Mouse (Mus musculus): ENCODE data around the gene Clpp. TPM values are rescaled to one million over a fixed set of nuclear protein-coding genes. Genes with fewer than 3 reads are reported as not detected.

Clpp gene
- 134 and 152 TPM in 2 replicates for polyA plus RNA-seq (2016; fragmentation: Nextera tagmentation; extraction: Ambion mirVana)

- H3K9ac ChIP-seq = peak within 1 kb of the TSS; percentile 75
- no peak within 1 kb of the TSS for H3K27ac ChIP-seq
- WGBS = under 1% methylated on average over 52 of the region's 52 CpGs
- peak within 1 kb of the TSS; percentile 84 for H3K4me3 ChIP-seq
- peak; percentile 96 for ATAC-seq (ENCODE audit: low FRiP score, low read depth)
- H3K4me1 ChIP-seq = peaks cover 7% of the 10 kb centered on the region
- peaks cover 31% of the 10 kb centered on the region for H3K36me3 ChIP-seq
- H3K4me2 ChIP-seq (replicated peaks) = peak within 1 kb of the TSS; percentile 71
- H3K27me3 ChIP-seq (replicated peaks) = no peaks in the 10 kb centered on the region
- H3K9me3 ChIP-seq = no peaks in the 10 kb centered on the region
Measured at GRCm38 (mm10) chr17:56990115-56990746, at the start of gene Clpp. Clpp (plus strand) TSS chr17:56990305.

- no peak overlapping the region for H3K4me2 ChIP-seq (replicated peaks)
- H3K9ac ChIP-seq = no peak overlapping the region
- WGBS = 16% methylated on average over 3 of the region's 3 CpGs
- H3K36me3 ChIP-seq = no peaks in the 10 kb centered on the region
- H3K27ac ChIP-seq = no peak overlapping the region
- no peaks in the 10 kb centered on the region for H3K27me3 ChIP-seq (replicated peaks)
- ATAC-seq (ENCODE audit: low FRiP score, low read depth) = no peak
- no peak overlapping the region for H3K4me3 ChIP-seq
- H3K9me3 ChIP-seq = no peaks in the 10 kb centered on the region
- no peaks in the 10 kb centered on the region for H3K4me1 ChIP-seq
Measured at GRCm38 (mm10) chr17:56950915-56951314, 39.2 kb upstream of the Clpp start.

GRCm38 (mm10) chr17:56952639-56953038 lies 37.5 kb upstream of the Clpp start:
- H3K9ac ChIP-seq = no peak overlapping the region
- no peak overlapping the region for H3K4me3 ChIP-seq
- 92% methylated on average over 1 of the region's 1 CpGs for WGBS
- no peaks in the 10 kb centered on the region for H3K27me3 ChIP-seq (replicated peaks)
- no peak for ATAC-seq (ENCODE audit: low FRiP score, low read depth)
- H3K27ac ChIP-seq = no peak overlapping the region
- H3K4me1 ChIP-seq = no peaks in the 10 kb centered on the region
- H3K36me3 ChIP-seq = no peaks in the 10 kb centered on the region
- no peak overlapping the region for H3K4me2 ChIP-seq (replicated peaks)
- no peaks in the 10 kb centered on the region for H3K9me3 ChIP-seq

GRCm38 (mm10) chr17:56954871-56955270 lies 35.2 kb upstream of the Clpp start:
- H3K4me1 ChIP-seq = no peaks in the 10 kb centered on the region
- H3K27ac ChIP-seq = no peak overlapping the region
- H3K36me3 ChIP-seq = no peaks in the 10 kb centered on the region
- no peaks in the 10 kb centered on the region; the same call in 1 of the 2 replicates for H3K27me3 ChIP-seq (replicated peaks)
- H3K4me3 ChIP-seq = no peak overlapping the region
- H3K9ac ChIP-seq = no peak overlapping the region
- no peak overlapping the region for H3K4me2 ChIP-seq (replicated peaks)
- H3K9me3 ChIP-seq = no peaks in the 10 kb centered on the region
- ATAC-seq (ENCODE audit: low FRiP score, low read depth) = no peak
- WGBS = 84% methylated on average over 7 of the region's 7 CpGs

GRCm38 (mm10) chr17:56957763-56958429 lies 32.2 kb upstream of the Clpp start:
- no peak overlapping the region for H3K4me3 ChIP-seq
- H3K9me3 ChIP-seq = no peaks in the 10 kb centered on the region
- no peak for ATAC-seq (ENCODE audit: low FRiP score, low read depth)
- H3K4me1 ChIP-seq = no peaks in the 10 kb centered on the region
- H3K27me3 ChIP-seq (replicated peaks) = no peaks in the 10 kb centered on the region; the same call in 1 of the 2 replicates
- H3K27ac ChIP-seq = no peak overlapping the region
- no peak overlapping the region for H3K9ac ChIP-seq
- no peak overlapping the region for H3K4me2 ChIP-seq (replicated peaks)
- 37% methylated on average over 11 of the region's 11 CpGs for WGBS
- no peaks in the 10 kb centered on the region for H3K36me3 ChIP-seq

- 89% methylated on average over 4 of the region's 4 CpGs for WGBS
- Histone ChIP-seq H3K27ac (no peak overlapping the region), H3K4me3 (no peak overlapping the region), H3K4me1 (no peaks in the 10 kb centered on the region), H3K9me3 (no peaks in the 10 kb centered on the region), H3K4me2 (replicated peaks) (no peak overlapping the region), H3K9ac (no peak overlapping the region), H3K27me3 (replicated peaks) (no peaks in the 10 kb centered on the region; the same call in 1 of the 2 replicates), H3K36me3 (no peaks in the 10 kb centered on the region)
- ATAC-seq (ENCODE audit: low FRiP score, low read depth) = no peak
Measured at GRCm38 (mm10) chr17:56958667-56959066, 31.4 kb upstream of the Clpp start.

GRCm38 (mm10) chr17:56961880-56962279 lies 28.2 kb upstream of the Clpp start:
- no peak overlapping the region for H3K9ac ChIP-seq
- no peaks in the 10 kb centered on the region for H3K4me1 ChIP-seq
- 93% methylated on average over 4 of the region's 4 CpGs for WGBS
- no peaks in the 10 kb centered on the region for H3K36me3 ChIP-seq
- H3K4me2 ChIP-seq (replicated peaks) = no peak overlapping the region
- H3K27ac ChIP-seq = no peak overlapping the region
- no peaks in the 10 kb centered on the region for H3K9me3 ChIP-seq
- H3K4me3 ChIP-seq = no peak overlapping the region
- no peak for ATAC-seq (ENCODE audit: low FRiP score, low read depth)
- H3K27me3 ChIP-seq (replicated peaks) = no peaks in the 10 kb centered on the region; the same call in 1 of the 2 replicates

- no peaks in the 10 kb centered on the region for H3K9me3 ChIP-seq
- no peak for ATAC-seq (ENCODE audit: low FRiP score, low read depth)
- WGBS = 90% methylated on average over 5 of the region's 5 CpGs
- H3K4me2 ChIP-seq (replicated peaks) = no peak overlapping the region
- no peak overlapping the region for H3K27ac ChIP-seq
- H3K9ac ChIP-seq = no peak overlapping the region
- no peaks in the 10 kb centered on the region; the same call in 1 of the 2 replicates for H3K27me3 ChIP-seq (replicated peaks)
- no peaks in the 10 kb centered on the region for H3K36me3 ChIP-seq
- no peak overlapping the region for H3K4me3 ChIP-seq
- H3K4me1 ChIP-seq = no peaks in the 10 kb centered on the region
Measured at GRCm38 (mm10) chr17:56962642-56963405, 27.3 kb upstream of the Clpp start.

- no peak overlapping the region for H3K4me3 ChIP-seq
- H3K36me3 ChIP-seq = no peaks in the 10 kb centered on the region
- H3K27ac ChIP-seq = no peak overlapping the region
- ATAC-seq (ENCODE audit: low FRiP score, low read depth) = no peak
- no peaks in the 10 kb centered on the region for H3K4me1 ChIP-seq
- no peak overlapping the region for H3K9ac ChIP-seq
- no peaks in the 10 kb centered on the region for H3K9me3 ChIP-seq
- no peaks in the 10 kb centered on the region for H3K27me3 ChIP-seq (replicated peaks)
- no peak overlapping the region for H3K4me2 ChIP-seq (replicated peaks)
- WGBS = 78% methylated on average over 6 of the region's 6 CpGs
Measured at GRCm38 (mm10) chr17:56963646-56964045, 26.5 kb upstream of the Clpp start.

GRCm38 (mm10) chr17:56969321-56969720 lies 20.8 kb upstream of the Clpp start:
- Histone ChIP-seq H3K27me3 (replicated peaks) (no peaks in the 10 kb centered on the region), H3K4me3 (no peak overlapping the region), H3K4me1 (no peaks in the 10 kb centered on the region), H3K36me3 (no peaks in the 10 kb centered on the region), H3K27ac (no peak overlapping the region), H3K4me2 (replicated peaks) (no peak overlapping the region), H3K9ac (no peak overlapping the region), H3K9me3 (no peaks in the 10 kb centered on the region)
- no peak for ATAC-seq (ENCODE audit: low FRiP score, low read depth)
- WGBS = 61% methylated on average over 3 of the region's 3 CpGs

GRCm38 (mm10) chr17:56970081-56970480 lies 20.0 kb upstream of the Clpp start:
- no peak for ATAC-seq (ENCODE audit: low FRiP score, low read depth)
- H3K27ac ChIP-seq = no peak overlapping the region
- H3K9ac ChIP-seq = no peak overlapping the region
- 70% methylated on average over 5 of the region's 5 CpGs for WGBS
- H3K36me3 ChIP-seq = no peaks in the 10 kb centered on the region
- no peaks in the 10 kb centered on the region for H3K4me1 ChIP-seq
- H3K9me3 ChIP-seq = no peaks in the 10 kb centered on the region
- H3K27me3 ChIP-seq (replicated peaks) = 0 out of 2 replicates have a peak, but pooled peaks cover 5% of the 10 kb centered on the region
- H3K4me2 ChIP-seq (replicated peaks) = no peak overlapping the region
- H3K4me3 ChIP-seq = no peak overlapping the region

GRCm38 (mm10) chr17:56973956-56974707 lies 16.0 kb upstream of the Clpp start:
- Histone ChIP-seq H3K27me3 (replicated peaks) (0 out of 2 replicates have a peak, but pooled peaks cover 5% of the 10 kb centered on the region), H3K9me3 (no peaks in the 10 kb centered on the region), H3K27ac (no peak overlapping the region), H3K4me1 (no peaks in the 10 kb centered on the region), H3K4me2 (replicated peaks) (no peak overlapping the region), H3K9ac (no peak overlapping the region), H3K4me3 (no peak overlapping the region), H3K36me3 (no peaks in the 10 kb centered on the region)
- no peak for ATAC-seq (ENCODE audit: low FRiP score, low read depth)
- WGBS = 68% methylated on average over 14 of the region's 14 CpGs

Measured in neural tube, embryonic 12.5 days (tissue).